Mouse (Mus musculus) G1E (cell line): ENCODE data around the gene Ppp3ca.

Source experiments
- CTCF ChIP-seq: IDR thresholded peaks from 2 replicates; pipeline ENCODE4 v1.5.1; 2012; ENCODE audit warnings: low read depth, low read length, inconsistent platforms, mixed read lengths
- GATA1 ChIP-seq: IDR thresholded peaks from 2 replicates; pipeline ENCODE4 v1.6.1; 2012; ENCODE audit warnings: borderline replicate concordance, low read length, inconsistent platforms, mixed read lengths
- POLR2AphosphoS5 ChIP-seq: IDR thresholded peaks from 2 replicates; pipeline ENCODE4 v1.6.1; 2012; ENCODE audit warnings: low read depth, low read length, inconsistent platforms; ENCODE audit not compliant: insufficient replicate concordance
- TAL1 ChIP-seq: conservative IDR thresholded peaks from 2 replicates; pipeline ENCODE4 v1.6.1; 2012; ENCODE audit warnings: low read depth, low read length, inconsistent platforms, mixed read lengths

DNA sequence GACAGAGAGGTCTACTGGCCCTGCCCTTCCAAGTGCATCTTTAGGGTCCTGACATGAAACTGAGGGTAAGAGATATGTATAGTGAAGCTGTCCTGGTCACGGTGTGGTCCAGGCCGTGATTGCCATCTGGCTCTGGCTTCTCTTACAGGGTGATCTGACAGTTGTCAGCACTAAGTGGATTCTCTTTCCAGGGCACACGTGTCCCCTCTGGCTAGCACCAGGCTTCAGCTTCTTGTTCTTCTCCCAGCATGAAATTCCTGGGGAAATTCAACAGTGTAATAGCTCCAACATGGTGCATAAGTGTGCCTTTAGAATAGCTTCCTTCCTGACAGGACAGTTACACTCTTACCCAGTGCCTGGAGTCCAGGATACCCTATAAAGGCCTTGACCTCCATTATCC lies 222.2 kb downstream of the Ppp3ca start:
- TF ChIP-seq CTCF, result no peak
- no peak for TF ChIP-seq TAL1
- no peak for TF ChIP-seq GATA1
- no peak for TF ChIP-seq POLR2AphosphoS5
